Mouse (Mus musculus) liver, embryonic 16.5 days (tissue): ENCODE results near the gene Spp1. TPM values are rescaled to one million over a fixed set of nuclear protein-coding genes. Genes with fewer than 3 reads are reported as not detected.

ENCODE experiments used
- ATAC-seq: fragments of 200-750 bp; cut with Nextera tagmentation; 2 replicates; pipeline ENCODE4 v1.8.0; 2017; ENCODE audit warnings: low read depth, mild to moderate bottlenecking, moderate number of reproducible peaks, moderate library complexity
- H3K27ac ChIP-seq: fragments of 300-500 bp; sonication (generic); 2 replicates; pipeline ENCODE4 v1.5.1; 2014; ENCODE audit warnings: mild to moderate bottlenecking, low read length
- H3K27me3 ChIP-seq: fragments of 300-500 bp; sonication (generic); 2 replicates; pipeline ENCODE4 v1.6.1; 2014; ENCODE audit warnings: low read depth, low read length, mixed read lengths; ENCODE audit not compliant: control insufficient read depth, insufficient read depth
- H3K36me3 ChIP-seq: fragments of 300-500 bp; sonication (generic); 2 replicates; pipeline ENCODE4 v1.6.1; 2014; ENCODE audit warnings: mild to moderate bottlenecking; ENCODE audit not compliant: control insufficient read depth, insufficient read depth
- H3K4me1 ChIP-seq: fragments of 300-500 bp; sonication (generic); 2 replicates; pipeline ENCODE4 v1.6.1; 2014; ENCODE audit warnings: low read depth, low read length, mixed read lengths; ENCODE audit not compliant: control insufficient read depth
- H3K4me2 ChIP-seq: fragments of 300-500 bp; sonication (generic); 2 replicates; pipeline ENCODE4 v1.6.1; 2014; ENCODE audit warnings: low read depth, low read length, mixed read lengths
- H3K4me3 ChIP-seq: fragments of 300-500 bp; sonication (generic); 2 replicates; pipeline ENCODE4 v1.5.1; 2014; ENCODE audit warnings: low read depth, mild to moderate bottlenecking, low read length
- H3K9ac ChIP-seq: fragments of 300-500 bp; sonication (generic); 2 replicates; pipeline ENCODE4 v1.6.1; 2014; ENCODE audit warnings: low read depth, low read length
- H3K9me3 ChIP-seq: fragments of 300-500 bp; sonication (generic); replicated peaks from 2 replicates; pipeline ENCODE4 v1.6.1; 2016; ENCODE audit warnings: low read length; ENCODE audit not compliant: control insufficient read depth
- WGBS: fragments of 180-500 bp; shearing (Covaris S2); extraction: QIAGEN DNeasy Blood & Tissue Kit; methylation state at CpG from one replicate; pipeline ENCODE4 v1.1.7; 2014; ENCODE audit not compliant: insufficient replicate concordance; 5-methylcytosine and 5-hydroxymethylcytosine counted together
- polyA plus RNA-seq: library from polyadenylated mRNA; unstranded; fragments of >200 nt; fragmentation: Nextera tagmentation; extraction: Ambion mirVana; gene quantifications from 2 replicates; pipeline ENCODE4 v1.2.1, GENCODE M21; 2015

The Spp1 gene
- polyA plus RNA-seq, 1 experiment from 2014 or later = 24.9 TPM

- no peak overlapping the region for H3K4me3 ChIP-seq
- no peak overlapping the region for H3K4me2 ChIP-seq
- H3K9ac ChIP-seq = no peak overlapping the region
- H3K36me3 ChIP-seq = no peaks in the 10 kb centered on the region
- no peak for ATAC-seq
- 61% methylated on average over 3 of the region's 3 CpGs for WGBS
- H3K9me3 ChIP-seq = no peaks in the 10 kb centered on the region
- no peaks in the 10 kb centered on the region for H3K4me1 ChIP-seq
- H3K27me3 ChIP-seq = no peaks in the 10 kb centered on the region
- H3K27ac ChIP-seq = no peak overlapping the region
Measured at GRCm38 (mm10) chr5:104402651-104403050, 32.3 kb upstream of the Spp1 start.

GRCm38 (mm10) chr5:104403351-104403750 lies 31.6 kb upstream of the Spp1 start:
- WGBS = 55% methylated on average over 3 of the region's 3 CpGs
- no peak for ATAC-seq

GRCm38 (mm10) chr5:104404551-104404950 lies 30.4 kb upstream of the Spp1 start:
- Histone ChIP-seq H3K27me3 (no peaks in the 10 kb centered on the region), H3K4me1 (no peaks in the 10 kb centered on the region), H3K4me2 (no peak overlapping the region), H3K36me3 (no peaks in the 10 kb centered on the region), H3K9ac (no peak overlapping the region), H3K4me3 (no peak overlapping the region), H3K9me3 (no peaks in the 10 kb centered on the region), H3K27ac (no peak overlapping the region)
- WGBS = 66% methylated on average over 7 of the region's 7 CpGs
- ATAC-seq = no peak

More at GRCm38 (mm10) chr5:104403351-104403750, 31.6 kb upstream of the Spp1 start:
- Histone ChIP-seq H3K27ac (no peak overlapping the region), H3K36me3 (no peaks in the 10 kb centered on the region), H3K4me2 (no peak overlapping the region), H3K4me3 (no peak overlapping the region), H3K27me3 (no peaks in the 10 kb centered on the region), H3K9ac (no peak overlapping the region), H3K4me1 (no peaks in the 10 kb centered on the region), H3K9me3 (no peaks in the 10 kb centered on the region)

GRCm38 (mm10) chr5:104405051-104405450 lies 29.9 kb upstream of the Spp1 start:
- Histone ChIP-seq H3K4me2 (no peak overlapping the region), H3K9ac (no peak overlapping the region), H3K27me3 (no peaks in the 10 kb centered on the region), H3K9me3 (no peaks in the 10 kb centered on the region), H3K4me3 (no peak overlapping the region), H3K27ac (no peak overlapping the region), H3K36me3 (no peaks in the 10 kb centered on the region), H3K4me1 (no peaks in the 10 kb centered on the region)
- WGBS = 58% methylated on average over 3 of the region's 3 CpGs
- ATAC-seq = no peak

GRCm38 (mm10) chr5:104406756-104407155 lies 28.2 kb upstream of the Spp1 start:
- Histone ChIP-seq H3K9ac (no peak overlapping the region), H3K4me2 (no peak overlapping the region), H3K9me3 (no peaks in the 10 kb centered on the region), H3K27ac (no peak overlapping the region), H3K4me3 (no peak overlapping the region), H3K4me1 (no peaks in the 10 kb centered on the region), H3K27me3 (no peaks in the 10 kb centered on the region), H3K36me3 (no peaks in the 10 kb centered on the region)
- 23% methylated on average over 3 of the region's 3 CpGs for WGBS
- no peak for ATAC-seq

- 49% methylated on average over 2 of the region's 2 CpGs for WGBS
- H3K27ac ChIP-seq = no peak overlapping the region
Measured at GRCm38 (mm10) chr5:104407541-104408231, 27.2 kb upstream of the Spp1 start.

DNA sequence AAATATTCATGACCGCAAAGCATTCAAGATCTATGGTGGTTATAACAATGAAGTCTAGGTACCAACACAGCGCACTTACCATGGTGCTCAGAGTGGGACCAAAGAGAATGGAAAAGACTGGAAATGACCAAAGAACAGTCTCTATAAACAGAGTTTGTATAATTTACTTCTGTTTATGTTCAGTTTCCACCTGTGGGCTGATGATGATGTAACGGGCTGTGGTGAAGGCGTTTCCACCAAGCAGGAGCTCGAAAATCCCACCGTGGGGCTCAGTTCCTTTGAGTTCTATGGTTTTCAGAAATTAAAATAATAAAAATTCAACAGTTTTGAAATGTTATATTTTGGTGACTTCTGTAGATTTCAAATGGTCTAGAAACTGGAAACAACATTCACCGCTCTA lies 26.4 kb upstream of the Spp1 start:
- Histone ChIP-seq H3K27ac (no peak overlapping the region), H3K4me3 (no peak overlapping the region), H3K4me1 (no peaks in the 10 kb centered on the region), H3K9me3 (no peaks in the 10 kb centered on the region), H3K27me3 (no peaks in the 10 kb centered on the region), H3K9ac (no peak overlapping the region), H3K4me2 (no peak overlapping the region), H3K36me3 (no peaks in the 10 kb centered on the region)
- no peak for ATAC-seq
- 70% methylated on average over 7 of the region's 7 CpGs for whole genome bisulfite sequencing

More at GRCm38 (mm10) chr5:104407541-104408231, 27.2 kb upstream of the Spp1 start:
- H3K4me1 ChIP-seq = no peaks in the 10 kb centered on the region
- no peaks in the 10 kb centered on the region for H3K27me3 ChIP-seq
- H3K4me3 ChIP-seq = no peak overlapping the region
- H3K9me3 ChIP-seq = no peaks in the 10 kb centered on the region
- no peak overlapping the region for H3K9ac ChIP-seq
- no peaks in the 10 kb centered on the region for H3K36me3 ChIP-seq
- H3K4me2 ChIP-seq = no peak overlapping the region
- no peak for ATAC-seq

GRCm38 (mm10) chr5:104415999-104416398 lies 18.9 kb upstream of the Spp1 start:
- ATAC-seq = no peak
- no peaks in the 10 kb centered on the region for H3K27me3 ChIP-seq
- H3K9me3 ChIP-seq = no peaks in the 10 kb centered on the region
- H3K4me3 ChIP-seq = no peak overlapping the region
- H3K36me3 ChIP-seq = no peaks in the 10 kb centered on the region
- H3K4me1 ChIP-seq = no peaks in the 10 kb centered on the region
- H3K27ac ChIP-seq = no peak overlapping the region
- WGBS = 65% methylated on average over 2 of the region's 2 CpGs
- H3K9ac ChIP-seq = no peak overlapping the region
- no peak overlapping the region for H3K4me2 ChIP-seq

GRCm38 (mm10) chr5:104417028-104417427 lies 17.9 kb upstream of the Spp1 start:
- Histone ChIP-seq H3K9me3 (no peaks in the 10 kb centered on the region), H3K4me2 (no peak overlapping the region), H3K36me3 (no peaks in the 10 kb centered on the region), H3K9ac (no peak overlapping the region), H3K27me3 (no peaks in the 10 kb centered on the region), H3K4me3 (no peak overlapping the region), H3K27ac (no peak overlapping the region), H3K4me1 (no peaks in the 10 kb centered on the region)
- no peak for ATAC-seq
- 54% methylated on average over 3 of the region's 3 CpGs for WGBS
